Mouse (Mus musculus) megakaryocyte, embryonic 14.5 days (primary cell): ENCODE measurements around the gene Rfc4.

Source experiments
- FLI1 ChIP-seq: IDR thresholded peaks from 2 replicates; pipeline ENCODE4 v1.6.1; 2012; ENCODE audit warnings: low read length, inconsistent platforms, mixed read lengths
- GATA1 ChIP-seq: IDR thresholded peaks from 3 replicates; pipeline ENCODE4 v1.6.1; 2012; ENCODE audit warnings: mixed read lengths, low read length, inconsistent platforms, borderline replicate concordance

DNA sequence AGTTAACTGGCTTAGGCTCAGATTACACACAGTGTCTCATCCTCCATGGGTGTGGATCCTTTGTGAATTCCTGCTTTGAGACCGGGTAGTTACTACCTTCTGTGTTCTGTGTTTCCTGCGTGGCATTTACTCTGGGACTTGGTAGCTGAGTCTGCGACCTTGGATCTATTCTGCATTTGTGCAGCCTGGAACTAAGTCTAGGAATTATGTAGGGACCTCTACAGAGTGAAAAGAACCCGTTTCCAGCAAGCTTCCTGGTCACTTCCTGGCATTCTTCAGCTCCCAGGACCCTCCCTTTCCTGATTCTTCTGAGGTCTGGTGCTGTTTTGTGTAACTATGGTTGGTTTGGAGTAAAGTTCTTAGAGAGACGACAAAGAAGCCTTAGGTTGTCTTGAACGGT lies 36.9 kb upstream of the Rfc4 start:
- TF ChIP-seq GATA1 (no peak), FLI1 (no peak)
